Mouse (Mus musculus) kidney, embryonic 15.5 days (tissue): ENCODE data around the gene Urad. TPM values are rescaled to one million over a fixed set of nuclear protein-coding genes. Genes with fewer than 3 reads are reported as not detected.
A peak's percentile ranks its signal among the peaks of the same experiment; 100 is the strongest.

Experiments
- ATAC-seq: fragments of 200-750 bp; cut with Nextera tagmentation; replicated peaks from 2 replicates; pipeline ENCODE4 v1.8.0; 2017; ENCODE audit warnings: moderate TSS enrichment; ENCODE audit not compliant: low FRiP score
- H3K27ac ChIP-seq: fragments of 300-500 bp; sonication (generic); 2 replicates; pipeline ENCODE4 v1.5.1; 2015; ENCODE audit warnings: mild to moderate bottlenecking, inconsistent platforms
- H3K27me3 ChIP-seq: fragments of 300-500 bp; sonication (generic); 2 replicates; pipeline ENCODE4 v1.6.1; 2015; ENCODE audit warnings: inconsistent platforms
- H3K36me3 ChIP-seq: fragments of 300-500 bp; sonication (generic); 2 replicates; pipeline ENCODE4 v1.6.1; 2015; ENCODE audit warnings: inconsistent platforms
- H3K4me1 ChIP-seq: fragments of 300-500 bp; sonication (generic); 2 replicates; pipeline ENCODE4 v1.6.1; 2015; ENCODE audit warnings: inconsistent platforms
- H3K4me2 ChIP-seq: fragments of 300-500 bp; sonication (generic); 2 replicates; pipeline ENCODE4 v1.6.1; 2015; ENCODE audit warnings: moderate library complexity, mild to moderate bottlenecking, inconsistent platforms
- H3K4me3 ChIP-seq: fragments of 300-500 bp; sonication (generic); replicated peaks from 2 replicates; pipeline ENCODE4 v1.5.1; 2015; ENCODE audit warnings: mild to moderate bottlenecking, inconsistent platforms
- H3K9ac ChIP-seq: fragments of 300-500 bp; sonication (generic); 2 replicates; pipeline ENCODE4 v1.6.1; 2015; ENCODE audit warnings: mild to moderate bottlenecking, inconsistent platforms
- H3K9me3 ChIP-seq: fragments of 300-500 bp; sonication (generic); replicated peaks from 2 replicates; pipeline ENCODE4 v1.6.1; 2016; ENCODE audit warnings: inconsistent platforms
- WGBS: fragments of 180-500 bp; shearing (Covaris S2); methylation state at CpG from one replicate; pipeline ENCODE4 v1.1.7; 2015; ENCODE audit warnings: mixed read lengths; 5-methylcytosine and 5-hydroxymethylcytosine counted together
- polyA plus RNA-seq: library from polyadenylated mRNA; unstranded; fragments of >200 nt; fragmentation: Nextera tagmentation; extraction: Ambion mirVana; gene quantifications from 2 replicates; pipeline ENCODE4 v1.2.1, GENCODE M21; 2015

Urad gene
- polyA plus RNA-seq, 1 experiment from 2014 or later = not detected

DNA sequence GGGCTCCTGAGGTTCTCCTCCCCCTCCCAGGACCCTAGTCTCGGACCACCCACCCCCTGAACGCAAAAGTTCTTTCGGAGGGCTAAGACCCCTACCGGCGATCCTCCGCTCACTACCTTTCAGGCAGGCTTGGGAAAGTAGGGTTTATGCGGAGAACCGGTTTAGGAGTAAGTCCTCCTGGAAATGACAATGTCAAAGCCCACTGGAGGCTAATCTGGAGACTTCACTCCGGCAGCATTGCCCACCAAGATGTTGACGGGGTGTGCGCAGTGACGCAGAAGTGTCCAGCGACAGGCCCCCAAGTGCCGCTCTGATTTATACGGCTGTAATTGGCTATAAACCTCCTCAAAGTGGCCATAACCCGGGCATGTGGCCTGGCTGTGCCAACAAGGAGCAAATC lies 17.1 kb downstream of the Urad start:
- H3K36me3 ChIP-seq = no peaks in the 10 kb centered on the region
- ATAC-seq = no peak
- H3K27me3 ChIP-seq = peaks cover 100% of the 10 kb centered on the region
- H3K9ac ChIP-seq = no peak overlapping the region
- no peak overlapping the region for H3K4me2 ChIP-seq
- H3K4me3 ChIP-seq = no peak overlapping the region
- peaks cover 39% of the 10 kb centered on the region for H3K4me1 ChIP-seq
- WGBS = 1% methylated on average over 16 of the region's 16 CpGs
- no peaks in the 10 kb centered on the region for H3K9me3 ChIP-seq
- H3K27ac ChIP-seq = no peak overlapping the region

- Histone ChIP-seq H3K36me3 (no peaks in the 10 kb centered on the region), H3K9ac (no peak overlapping the region), H3K4me2 (no peak overlapping the region), H3K27ac (no peak overlapping the region), H3K27me3 (peaks cover 100% of the 10 kb centered on the region), H3K4me3 (no peak overlapping the region), H3K9me3 (no peaks in the 10 kb centered on the region), H3K4me1 (peaks cover 45% of the 10 kb centered on the region)
- no peak for ATAC-seq
- under 1% methylated on average over 54 of the region's 54 CpGs for WGBS
Measured at GRCm38 (mm10) chr5:147304276-147305155, 17.7 kb downstream of the Urad start.

DNA sequence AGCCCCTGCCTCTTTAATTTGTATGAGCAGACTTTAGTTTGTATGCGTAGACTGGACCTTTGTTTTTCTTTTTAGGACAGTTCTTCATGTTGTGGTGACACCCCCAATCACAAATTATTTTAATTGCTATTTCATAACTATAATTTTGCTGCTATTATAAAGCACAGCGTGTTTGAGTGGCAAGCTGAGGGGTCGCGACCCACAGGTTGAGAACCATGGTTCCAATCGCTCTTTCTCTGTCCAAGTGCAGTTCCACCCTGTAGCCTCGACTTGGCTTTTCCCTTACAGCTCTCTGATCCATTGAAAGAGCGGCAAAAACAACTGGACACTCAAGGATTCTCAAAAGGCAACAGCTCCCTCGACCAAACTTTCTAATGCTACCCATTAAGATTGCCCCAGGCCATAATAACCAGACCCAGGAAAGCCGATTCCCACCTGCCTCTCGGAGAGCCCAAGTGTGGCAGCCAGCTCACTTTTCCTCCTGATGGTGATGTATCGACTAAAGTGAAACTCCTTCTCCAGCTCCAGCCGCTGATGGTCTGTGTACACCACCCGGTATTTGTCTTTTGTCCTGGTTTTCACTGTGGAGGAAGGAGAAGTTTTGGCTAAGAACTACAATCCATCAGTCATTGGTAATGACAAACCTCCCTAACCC lies 19.4 kb downstream of the Urad start:
- Histone ChIP-seq H3K9me3 (no peaks in the 10 kb centered on the region), H3K27ac (no peak overlapping the region), H3K36me3 (no peaks in the 10 kb centered on the region), H3K27me3 (peaks cover 100% of the 10 kb centered on the region), H3K4me3 (no peak overlapping the region), H3K4me1 (peaks cover 49% of the 10 kb centered on the region), H3K4me2 (no peak overlapping the region), H3K9ac (no peak overlapping the region)
- WGBS = 6% methylated on average over 13 of the region's 13 CpGs
- ATAC-seq = no peak

DNA sequence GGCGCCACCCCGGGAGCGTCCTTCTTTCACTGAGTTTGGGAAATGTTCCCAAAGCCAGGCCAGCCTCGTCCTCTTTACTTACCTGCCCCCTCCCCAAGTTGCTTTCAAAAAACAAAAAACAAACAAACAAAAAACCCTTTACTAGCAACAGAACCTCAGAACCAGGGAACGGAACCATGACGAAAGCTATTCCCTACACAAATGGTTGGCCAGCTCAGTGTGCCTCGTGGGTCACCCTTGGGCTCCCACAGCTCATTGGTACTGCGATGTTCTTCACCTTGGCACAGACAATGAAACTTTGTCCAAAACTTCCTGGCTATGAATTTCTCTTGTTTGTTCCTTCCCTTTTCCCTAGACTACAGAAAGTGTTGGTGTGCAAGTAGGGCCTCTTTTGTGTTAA lies 20.1 kb downstream of the Urad start:
- H3K4me2 ChIP-seq = no peak overlapping the region
- no peak for ATAC-seq
- H3K36me3 ChIP-seq = no peaks in the 10 kb centered on the region
- no peak overlapping the region for H3K9ac ChIP-seq
- WGBS = 9% methylated on average over 8 of the region's 8 CpGs
- H3K4me3 ChIP-seq = no peak overlapping the region
- H3K27me3 ChIP-seq = peaks cover 100% of the 10 kb centered on the region
- no peaks in the 10 kb centered on the region for H3K9me3 ChIP-seq
- peaks cover 48% of the 10 kb centered on the region for H3K4me1 ChIP-seq
- H3K27ac ChIP-seq = no peak overlapping the region

- Histone ChIP-seq H3K9ac (no peak overlapping the region), H3K9me3 (no peaks in the 10 kb centered on the region), H3K27ac (no peak overlapping the region), H3K4me1 (peaks cover 44% of the 10 kb centered on the region), H3K4me2 (no peak overlapping the region), H3K4me3 (no peak overlapping the region), H3K27me3 (peaks cover 100% of the 10 kb centered on the region), H3K36me3 (no peaks in the 10 kb centered on the region)
- 4% methylated on average over 10 of the region's 10 CpGs for WGBS
- no peak for ATAC-seq
Measured at GRCm38 (mm10) chr5:147301781-147302070, 20.5 kb downstream of the Urad start.

DNA sequence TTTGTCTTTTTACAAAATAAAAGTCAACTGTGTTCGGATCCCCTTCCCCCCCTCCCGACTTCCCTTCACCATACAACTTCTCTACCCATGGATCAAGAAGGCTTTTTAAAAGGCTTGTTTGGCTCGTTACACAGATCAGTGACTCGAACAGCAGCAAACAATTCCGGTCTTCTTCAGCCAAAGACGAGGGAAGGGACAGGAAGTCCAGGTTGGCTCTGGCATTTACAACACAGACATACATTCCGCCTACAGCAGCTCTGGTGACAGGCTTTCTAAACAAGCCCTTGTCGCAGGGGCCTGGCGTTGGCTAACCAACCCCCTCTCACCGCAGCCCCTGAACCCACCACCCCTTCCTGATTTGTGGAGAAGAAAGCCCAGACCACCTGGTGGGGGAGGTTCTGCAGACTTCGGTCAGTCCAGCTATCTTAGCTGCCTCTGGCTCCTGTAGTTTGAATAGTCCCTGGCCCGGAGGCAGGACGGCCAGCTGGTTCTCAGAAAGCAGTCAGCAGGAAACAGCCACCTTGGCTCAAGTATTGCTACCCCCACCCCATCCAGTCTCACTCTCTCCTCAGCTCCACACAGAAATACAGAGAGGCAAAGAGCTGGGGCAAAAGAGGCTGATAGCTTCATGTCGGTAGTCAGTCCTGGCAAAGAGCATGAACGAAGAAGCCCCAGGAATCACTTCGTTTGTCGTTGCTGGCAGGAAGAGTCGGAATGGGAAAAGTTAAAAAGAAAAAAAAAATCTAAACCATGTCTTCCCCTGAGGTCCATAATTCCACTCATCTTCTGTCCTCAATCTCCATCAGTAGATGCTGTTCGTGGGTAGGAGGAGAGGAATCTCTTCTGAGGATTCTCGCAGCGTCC lies 21.1 kb downstream of the Urad start:
- Histone ChIP-seq H3K36me3 (no peaks in the 10 kb centered on the region), H3K9ac (no peak overlapping the region), H3K27ac (no peak overlapping the region), H3K27me3 (peaks cover 99% of the 10 kb centered on the region), H3K4me3 (no peak overlapping the region), H3K4me1 (peaks cover 38% of the 10 kb centered on the region), H3K9me3 (no peaks in the 10 kb centered on the region), H3K4me2 (no peak overlapping the region)
- ATAC-seq = no peak
- WGBS = 4% methylated on average over 21 of the region's 21 CpGs

- Histone ChIP-seq H3K27me3 (peaks cover 96% of the 10 kb centered on the region), H3K9ac (no peak overlapping the region), H3K4me2 (peak overlapping the region; percentile 52), H3K4me1 (peaks cover 28% of the 10 kb centered on the region), H3K36me3 (no peaks in the 10 kb centered on the region), H3K4me3 (peak overlapping the region; percentile 29), H3K9me3 (no peaks in the 10 kb centered on the region), H3K27ac (no peak overlapping the region)
- 0 out of 2 replicates have a peak, but pooled peaks have one; percentile 10 for ATAC-seq
- 8% methylated on average over 4 of the region's 4 CpGs for WGBS
Measured at GRCm38 (mm10) chr5:147300001-147300363, 22.3 kb downstream of the Urad start.

GRCm38 (mm10) chr5:147299255-147300000 lies 22.8 kb downstream of the Urad start:
- H3K9me3 ChIP-seq = no peaks in the 10 kb centered on the region
- no peak overlapping the region for H3K27ac ChIP-seq
- peak overlapping the region; percentile 29 for H3K4me3 ChIP-seq
- WGBS = 1% methylated on average over 41 of the region's 41 CpGs
- peak overlapping the region; percentile 52 for H3K4me2 ChIP-seq
- peak; percentile 78 for ATAC-seq
- H3K27me3 ChIP-seq = peaks cover 96% of the 10 kb centered on the region
- no peaks in the 10 kb centered on the region for H3K36me3 ChIP-seq
- H3K4me1 ChIP-seq = peaks cover 24% of the 10 kb centered on the region
- H3K9ac ChIP-seq = no peak overlapping the region

- WGBS = 75% methylated on average over 5 of the region's 5 CpGs
- no peak overlapping the region for H3K4me3 ChIP-seq
- no peak overlapping the region for H3K9ac ChIP-seq
- H3K4me1 ChIP-seq = peaks cover 32% of the 10 kb centered on the region
- H3K9me3 ChIP-seq = no peaks in the 10 kb centered on the region
- H3K27ac ChIP-seq = no peak overlapping the region
- peaks cover 96% of the 10 kb centered on the region for H3K27me3 ChIP-seq
- H3K36me3 ChIP-seq = no peaks in the 10 kb centered on the region
- ATAC-seq = no peak
- no peak overlapping the region for H3K4me2 ChIP-seq
Measured at GRCm38 (mm10) chr5:147297249-147297648, 25.0 kb downstream of the Urad start.

DNA sequence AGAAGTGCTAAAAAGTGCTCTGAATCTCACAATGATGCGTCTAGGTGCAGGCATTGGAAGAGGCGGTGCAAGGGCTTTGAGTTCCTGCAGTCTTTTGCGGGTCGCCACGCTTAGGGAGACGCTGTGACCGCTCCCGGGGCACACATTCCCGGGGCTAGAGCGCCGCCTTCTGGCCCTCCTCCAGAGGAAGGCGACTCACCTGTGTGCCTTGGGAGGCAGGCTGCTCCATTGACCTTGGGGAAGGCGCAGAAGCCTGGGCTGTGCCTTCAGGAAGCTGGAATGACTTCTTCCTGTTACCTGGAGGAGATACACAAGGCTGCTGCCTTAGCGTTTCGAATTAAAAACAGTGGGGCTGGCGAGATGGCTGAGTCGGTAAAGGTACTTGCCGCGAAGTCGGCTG lies 28.1 kb downstream of the Urad start:
- 24% methylated on average over 20 of the region's 20 CpGs for WGBS
- ATAC-seq = no peak
- Histone ChIP-seq H3K27ac (no peak overlapping the region), H3K9me3 (no peaks in the 10 kb centered on the region), H3K4me2 (no peak overlapping the region), H3K4me3 (no peak overlapping the region), H3K36me3 (no peaks in the 10 kb centered on the region), H3K9ac (no peak overlapping the region), H3K4me1 (peaks cover 18% of the 10 kb centered on the region), H3K27me3 (peaks cover 81% of the 10 kb centered on the region)

GRCm38 (mm10) chr5:147293127-147293910 lies 28.9 kb downstream of the Urad start:
- no peak overlapping the region for H3K27ac ChIP-seq
- H3K4me2 ChIP-seq = peak overlapping the region; percentile 17; the same call in 1 of the 2 replicates
- peaks cover 78% of the 10 kb centered on the region for H3K27me3 ChIP-seq
- H3K4me1 ChIP-seq = peaks cover 18% of the 10 kb centered on the region
- no peaks in the 10 kb centered on the region for H3K9me3 ChIP-seq
- H3K36me3 ChIP-seq = no peaks in the 10 kb centered on the region
- H3K4me3 ChIP-seq = no peak overlapping the region
- no peak overlapping the region for H3K9ac ChIP-seq
- ATAC-seq = peak; percentile 89
- 23% methylated on average over 18 of the region's 18 CpGs for WGBS
